Mouse (Mus musculus) NIH3T3 (cell line): ENCODE measurements at regions not wholly inside any gene's neighbourhood (a gene's known extent, or its start where the extent isn't known, plus 50 kb on each side); places are given as distances from the start of the nearest gene placed in this dataset.
"Not testable (repeated sequence)": the region's sequence is repeated elsewhere in the genome, so short reads cannot be mapped to it uniquely, and the experiment has no call there.

Experiments used
- DNase-seq: peaks from one replicate; pipeline ENCODE4 v3.0.0-alpha.2; 2012; ENCODE audit warnings: low read depth

DNA sequence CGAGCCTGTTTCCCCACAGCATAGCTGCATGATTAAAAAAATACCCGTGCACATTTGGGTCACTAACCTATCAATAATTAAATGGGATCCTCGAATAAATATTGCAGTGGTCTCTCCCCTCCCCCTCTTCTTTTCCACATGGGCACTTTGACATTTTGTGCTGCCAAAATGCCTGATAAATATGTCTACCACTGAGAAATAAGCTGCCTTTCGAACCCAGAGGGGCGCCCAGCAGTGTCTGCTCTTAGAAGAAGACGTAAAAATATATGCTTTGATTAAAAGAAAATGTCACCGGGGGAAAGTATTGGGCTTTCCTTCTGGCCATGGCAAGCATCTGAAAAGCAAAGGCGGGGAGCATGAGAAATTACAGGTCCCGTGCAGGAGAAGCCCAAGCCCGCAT lies 152.6 kb upstream of the Frmd4a start:
- no peak for DNase-seq

DNA sequence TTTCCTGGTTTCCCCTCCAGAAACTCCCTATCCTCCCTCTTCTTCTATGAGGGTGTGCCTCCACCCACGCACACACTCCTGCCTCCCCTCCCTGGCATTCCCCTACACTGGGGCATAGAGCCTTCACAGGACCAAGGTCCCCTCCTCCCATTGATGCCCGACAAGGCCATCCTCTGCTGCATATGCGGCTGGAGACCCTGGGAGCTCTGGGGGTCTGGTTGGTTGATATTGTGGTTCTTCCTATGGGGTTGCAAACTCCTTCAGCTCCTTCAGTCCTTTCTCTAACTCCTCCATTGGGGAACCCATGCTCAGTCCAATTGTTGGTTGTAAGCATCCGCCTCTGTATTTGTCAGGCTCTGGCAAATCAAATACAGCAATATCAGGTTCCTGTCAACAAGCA lies 150.8 kb upstream of the Frmd4a start:
- not testable (repeated sequence) for DNase-seq

DNA sequence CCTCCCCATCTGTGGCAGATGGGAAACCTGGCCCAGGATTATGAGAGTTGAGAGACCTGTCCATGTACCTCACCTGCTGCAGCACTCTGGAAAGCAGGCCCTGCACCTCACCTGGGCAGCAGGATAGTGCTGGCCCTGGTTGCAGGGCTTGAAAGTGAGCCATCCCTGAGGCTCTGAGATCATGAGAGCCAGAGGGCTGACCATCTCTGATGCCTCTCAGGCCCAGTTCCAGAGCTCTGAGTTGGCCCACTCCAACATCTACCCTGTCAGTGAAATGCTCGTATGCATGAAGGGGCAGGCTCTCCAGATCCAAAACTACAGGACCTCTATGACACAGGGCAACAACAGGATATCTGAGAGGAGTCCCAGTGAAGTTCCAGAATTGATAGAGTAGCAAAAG lies 147.8 kb upstream of the Frmd4a start:
- no peak for DNase-seq

DNA sequence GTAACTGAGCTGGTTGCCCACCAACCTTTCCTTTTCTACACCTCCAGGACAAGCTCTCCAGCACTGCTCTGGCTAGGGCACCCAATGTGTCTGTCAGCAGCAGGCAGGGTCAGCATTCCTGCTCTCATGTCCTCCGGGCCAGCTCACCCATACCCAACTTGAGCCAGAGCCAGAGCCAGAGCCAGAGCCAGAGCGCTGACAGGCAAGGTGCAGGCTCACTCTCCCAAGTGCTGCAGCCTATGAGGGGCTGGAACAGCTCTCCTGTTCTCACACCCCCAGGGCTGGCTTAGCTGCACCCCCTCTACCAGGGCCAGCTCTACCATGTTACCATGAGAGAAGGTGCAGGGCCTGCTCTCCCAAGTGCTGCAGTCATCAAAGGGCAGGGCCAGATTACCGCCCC lies 145.8 kb upstream of the Frmd4a start:
- no peak for DNase-seq

DNA sequence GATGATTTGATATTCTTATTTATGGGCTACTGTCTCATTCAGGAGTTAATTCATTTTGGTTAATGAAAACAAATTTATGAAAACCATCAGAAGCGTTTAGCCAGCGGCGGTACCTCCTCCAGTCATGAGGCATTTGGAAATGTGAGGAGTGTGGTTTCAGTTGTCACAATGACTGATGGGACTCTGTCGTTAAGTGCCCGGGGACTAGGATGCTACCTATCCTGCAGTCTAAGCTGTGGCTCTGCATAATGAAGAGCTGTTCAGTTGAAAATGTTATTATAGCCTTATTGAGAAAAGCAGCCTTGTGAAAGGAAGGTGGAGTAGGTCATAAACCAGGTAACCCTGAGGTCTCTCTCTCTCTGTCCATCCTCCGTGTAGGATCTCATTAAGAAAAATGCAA lies 130.5 kb upstream of the Frmd4a start:
- DNase-seq: no peak

DNA sequence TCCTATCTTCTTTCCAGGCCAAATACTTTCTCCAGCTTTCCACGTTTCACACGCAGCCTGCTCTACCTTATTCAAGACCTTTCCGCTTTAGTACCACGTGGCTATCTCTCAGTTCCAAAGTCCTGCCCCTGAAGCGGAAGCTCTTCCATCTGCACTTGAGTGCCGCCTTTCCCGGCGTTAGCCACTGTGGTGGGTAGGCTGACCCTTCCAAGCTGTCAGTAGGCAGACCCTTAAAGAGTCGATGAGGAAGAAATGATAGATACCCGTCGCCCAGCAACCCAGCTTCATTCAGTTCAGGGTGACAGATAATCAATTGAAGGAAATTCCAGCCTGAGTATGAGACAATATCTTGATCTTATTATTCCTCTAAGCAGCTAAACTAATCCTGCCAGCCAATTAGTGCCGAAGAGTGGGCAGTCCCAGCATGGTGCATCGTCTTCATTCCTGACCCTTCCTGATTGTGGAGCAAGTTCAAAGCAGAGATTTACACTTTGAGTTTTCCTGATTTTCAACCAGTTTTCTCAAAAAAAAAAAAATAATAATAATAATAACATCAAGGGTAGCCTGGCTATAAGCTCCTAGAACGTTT lies 129.6 kb upstream of the Frmd4a start:
- no peak for DNase-seq

DNA sequence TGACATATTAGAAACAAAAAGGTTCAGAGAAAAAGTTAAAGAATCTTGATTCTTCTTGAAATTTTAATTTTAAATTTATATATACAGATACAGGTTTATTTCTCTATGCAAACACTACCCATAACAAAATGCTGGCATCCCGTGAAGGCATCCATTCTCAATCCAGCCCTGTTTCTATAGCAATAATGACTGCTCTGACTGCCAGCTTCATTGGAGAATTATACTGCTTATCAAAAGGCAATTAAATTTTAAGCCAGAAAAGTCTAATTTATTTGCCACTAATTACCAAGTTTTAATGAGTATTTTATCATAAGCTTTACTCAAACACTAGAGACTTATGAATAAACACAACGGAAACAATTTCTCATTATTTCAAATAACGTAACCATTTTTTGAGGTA lies 128.1 kb upstream of the Frmd4a start:
- no peak for DNase-seq

DNA sequence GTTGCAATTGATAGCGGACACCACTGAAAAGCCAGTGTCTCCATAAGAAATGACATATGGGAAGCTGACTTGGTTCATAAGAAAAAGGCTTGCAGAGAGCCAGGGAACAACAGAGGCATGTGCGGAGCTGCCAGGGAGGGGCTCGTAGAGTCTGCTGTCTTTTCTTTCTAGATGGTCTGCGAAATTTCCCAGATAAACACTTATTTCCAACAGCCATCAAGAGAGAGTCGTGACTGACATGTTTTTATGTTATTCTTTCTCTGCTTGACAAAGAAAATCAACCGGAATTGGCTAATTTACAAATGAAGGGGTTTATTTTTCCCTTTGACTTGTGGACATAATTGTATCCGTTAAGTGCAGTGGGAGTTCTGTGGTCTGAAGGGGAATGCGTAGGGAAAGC lies 127.1 kb upstream of the Frmd4a start:
- DNase-seq: no peak

DNA sequence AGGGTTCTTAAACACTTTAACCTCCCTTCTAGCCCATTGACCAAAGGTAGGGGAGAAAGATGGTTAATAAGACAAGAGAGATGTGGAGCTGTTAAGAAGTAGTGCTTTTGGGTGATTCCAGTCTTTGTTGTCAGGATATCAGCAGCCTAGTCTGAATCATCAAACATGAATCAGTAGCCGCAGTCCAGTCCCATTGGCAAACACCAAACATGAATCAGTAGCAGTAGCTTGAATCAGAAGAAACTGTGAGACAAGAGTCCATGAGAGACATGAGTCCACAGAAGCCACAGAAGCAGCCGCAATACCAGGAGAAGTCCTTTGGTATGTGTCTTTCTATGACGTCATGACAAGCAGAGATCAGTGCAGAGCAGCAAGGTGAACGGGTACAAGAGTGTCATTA lies 110.5 kb upstream of the Frmd4a start:
- no peak for DNase-seq

DNA sequence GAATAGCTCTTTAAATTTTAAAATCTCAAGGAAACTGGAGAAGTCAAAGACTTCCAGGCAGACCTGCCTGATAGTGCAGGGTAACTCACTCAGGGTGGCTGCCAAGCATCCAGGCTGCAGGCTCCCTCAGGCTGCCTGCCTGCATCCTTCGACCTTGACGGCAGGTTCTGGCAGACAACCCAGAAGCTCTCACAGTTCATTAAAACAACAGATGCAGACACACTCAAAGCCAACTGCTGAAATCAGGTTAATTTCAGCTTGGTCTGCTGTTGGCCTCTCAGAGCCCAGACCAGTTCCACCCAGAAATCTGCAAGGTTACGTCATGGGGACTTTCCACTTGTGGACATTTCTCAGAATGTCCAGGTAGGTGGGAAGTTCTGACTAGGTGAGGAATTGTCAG lies 109.3 kb upstream of the Frmd4a start:
- no peak for DNase-seq

DNA sequence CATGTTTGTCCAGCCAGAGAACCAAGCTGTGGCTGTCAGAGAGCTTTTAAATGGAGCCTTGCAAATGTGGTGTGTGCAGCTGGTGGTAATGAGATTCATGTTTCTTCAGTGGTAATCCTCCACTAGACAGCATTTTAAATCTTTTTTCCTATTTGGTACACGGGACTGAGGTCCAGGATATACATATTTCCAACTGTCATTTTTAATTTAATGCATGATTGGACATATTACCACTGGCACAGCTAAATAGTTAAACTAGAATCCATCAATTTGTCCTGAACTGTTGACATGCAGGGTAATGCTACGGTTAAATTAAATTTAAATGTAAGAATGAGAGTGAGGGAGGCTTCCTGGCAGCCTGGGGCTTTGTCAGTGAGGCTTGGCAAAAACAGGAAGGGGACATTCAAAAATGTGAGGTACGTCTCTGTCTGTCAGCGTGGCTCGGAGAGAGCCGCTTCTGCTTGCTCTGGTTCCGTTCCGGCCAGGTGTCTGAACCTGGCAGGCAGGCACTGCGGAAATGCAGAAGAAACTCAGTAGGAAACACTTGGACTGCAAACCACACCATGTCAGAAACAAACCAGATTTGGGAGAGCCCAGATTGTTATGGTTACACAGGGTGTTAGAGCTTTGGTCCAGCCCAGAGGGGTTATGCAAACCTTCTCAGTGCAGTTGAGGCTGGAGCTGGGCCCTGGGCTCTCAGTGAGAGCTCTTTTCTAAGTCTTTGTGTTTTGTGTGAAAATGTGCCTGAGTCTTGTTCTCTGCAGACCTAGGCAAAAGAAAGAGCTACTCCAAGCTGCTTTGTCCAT lies 107.2 kb upstream of the Frmd4a start:
- DNase-seq: no peak

DNA sequence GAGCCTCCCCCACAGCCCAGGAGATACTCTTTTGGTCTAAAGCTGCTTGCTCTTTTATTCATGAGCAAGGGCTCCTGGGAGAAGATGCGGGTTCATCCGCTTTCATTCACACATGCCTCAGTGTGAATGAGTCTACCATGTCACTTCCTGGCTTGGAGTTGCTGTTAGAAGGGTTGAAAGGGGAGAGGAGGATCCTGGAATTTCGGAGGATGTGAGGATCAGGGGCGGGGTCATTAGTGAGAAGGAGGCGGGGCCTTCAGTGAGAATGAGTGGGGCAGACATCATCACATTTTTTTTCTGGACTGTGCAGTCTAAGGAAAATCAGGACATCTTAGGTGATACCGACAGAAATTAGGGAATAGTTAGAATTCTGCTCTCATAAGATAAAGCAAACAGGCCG lies 102.4 kb upstream of the Frmd4a start:
- DNase-seq: no peak

DNA sequence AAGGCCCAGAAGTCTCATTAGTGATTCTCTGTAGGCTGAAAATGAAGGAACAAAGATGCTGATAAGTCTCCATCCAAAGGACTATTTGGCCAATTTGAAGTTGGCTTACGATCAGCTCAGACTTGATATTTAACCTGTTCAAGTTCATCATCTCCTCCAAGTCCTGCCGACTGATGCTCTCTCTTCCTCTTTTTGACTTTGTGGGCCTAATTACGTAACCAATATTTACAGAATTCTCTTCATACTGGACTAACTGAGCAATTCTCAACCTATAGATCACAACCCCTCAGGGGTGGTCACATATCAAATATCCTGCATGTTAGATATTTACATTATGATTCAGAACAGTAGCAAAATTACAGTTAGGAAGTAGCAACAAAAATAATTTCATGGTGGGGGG lies 101.2 kb upstream of the Frmd4a start:
- no peak for DNase-seq

DNA sequence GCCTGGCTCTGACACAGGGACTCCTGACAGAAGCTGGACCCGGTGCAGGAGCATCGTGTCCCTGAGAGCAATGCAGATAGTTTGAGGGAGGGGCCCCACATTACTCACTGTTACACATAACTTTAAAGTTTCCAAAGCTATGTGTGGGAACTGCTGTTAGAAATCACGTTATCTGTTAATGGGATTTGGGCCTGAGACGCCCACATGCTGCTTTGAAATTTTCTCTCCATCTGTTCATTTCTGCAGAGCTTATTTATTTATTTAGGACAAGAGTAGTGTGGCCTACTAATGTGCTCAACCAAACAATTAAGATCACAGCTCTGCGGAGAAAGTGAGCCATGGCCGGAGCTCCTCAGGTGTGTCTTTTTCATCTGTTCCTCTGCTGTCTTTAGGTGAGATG lies 99.4 kb upstream of the Frmd4a start:
- DNase-seq: no peak

DNA sequence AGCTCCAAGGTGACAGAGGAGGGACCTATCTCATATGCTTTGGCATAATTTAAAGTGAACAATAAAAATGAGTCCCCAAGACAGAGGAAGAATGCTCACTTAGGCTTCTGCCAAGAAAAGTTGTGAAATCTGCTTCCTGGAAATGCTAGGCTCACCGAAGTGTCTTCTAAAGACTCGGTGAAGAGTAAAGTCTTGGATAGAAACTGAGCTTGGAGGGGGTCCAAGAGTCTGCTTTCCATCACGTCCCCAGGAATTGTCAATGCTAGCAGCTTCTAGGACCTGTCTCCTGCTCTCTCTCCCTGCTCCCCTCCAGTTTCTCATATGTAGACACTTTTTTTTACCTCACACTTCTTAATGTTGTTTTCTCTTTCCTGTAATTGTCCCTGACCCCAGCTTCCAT lies 97.6 kb upstream of the Frmd4a start:
- DNase-seq: no peak

DNA sequence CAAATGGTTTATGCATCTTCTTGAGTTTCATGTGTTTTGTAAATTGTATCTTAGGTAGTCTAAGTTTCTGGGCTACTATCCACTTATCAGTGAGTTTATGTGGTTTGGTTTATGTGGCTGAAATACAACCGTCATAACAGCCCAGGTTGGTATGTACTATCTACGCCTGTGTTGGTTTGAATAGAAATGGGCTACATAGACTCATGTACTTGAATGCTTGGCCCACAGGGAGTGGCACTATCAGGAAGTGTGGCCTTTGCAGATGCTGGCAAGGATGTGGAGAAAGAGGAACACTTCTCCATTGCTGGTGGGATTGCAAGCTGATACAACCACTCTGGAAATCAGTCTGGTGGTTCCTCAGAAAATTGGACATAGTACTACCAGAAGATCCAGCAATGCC lies 96.4 kb upstream of the Frmd4a start:
- DNase-seq: not testable (repeated sequence)

DNA sequence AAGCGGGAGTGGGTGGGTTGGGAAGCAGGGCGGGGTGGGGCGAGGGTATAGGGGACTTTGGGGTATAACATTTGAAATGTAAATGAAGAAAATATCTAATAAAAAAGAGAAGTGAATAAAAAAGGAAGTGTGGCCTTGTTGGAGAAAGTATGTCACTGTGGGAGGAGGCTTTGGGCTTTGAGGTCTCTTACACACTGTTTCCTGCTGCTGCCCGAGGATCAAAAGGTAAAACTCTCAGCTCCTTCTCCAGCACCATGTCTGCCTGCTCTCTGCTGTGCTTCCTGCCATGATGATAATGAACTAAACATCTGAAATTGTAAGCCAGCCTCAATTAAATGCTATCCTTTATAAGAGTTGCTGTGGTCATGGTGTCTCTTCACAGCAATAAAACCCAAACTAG lies 94.8 kb upstream of the Frmd4a start:
- no peak for DNase-seq

DNA sequence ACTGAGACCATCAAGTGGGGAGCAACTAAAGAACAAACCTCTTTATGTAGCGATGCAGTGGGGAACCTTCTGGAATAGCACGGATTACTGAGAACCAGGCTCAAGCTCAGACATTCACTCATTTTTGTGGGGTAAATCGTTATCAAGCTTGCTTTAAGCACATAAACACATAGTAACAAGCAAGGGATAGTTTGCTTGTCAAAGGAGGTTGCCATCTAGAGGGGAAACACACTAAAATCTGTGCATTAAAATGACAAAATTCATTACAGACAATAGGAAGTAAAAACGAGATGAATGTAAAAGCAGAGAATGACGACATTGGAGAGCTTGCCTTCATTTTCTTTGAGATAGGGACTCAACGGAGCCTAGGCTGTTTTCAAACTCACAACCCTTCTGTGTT lies 92.8 kb upstream of the Frmd4a start:
- no peak for DNase-seq

DNA sequence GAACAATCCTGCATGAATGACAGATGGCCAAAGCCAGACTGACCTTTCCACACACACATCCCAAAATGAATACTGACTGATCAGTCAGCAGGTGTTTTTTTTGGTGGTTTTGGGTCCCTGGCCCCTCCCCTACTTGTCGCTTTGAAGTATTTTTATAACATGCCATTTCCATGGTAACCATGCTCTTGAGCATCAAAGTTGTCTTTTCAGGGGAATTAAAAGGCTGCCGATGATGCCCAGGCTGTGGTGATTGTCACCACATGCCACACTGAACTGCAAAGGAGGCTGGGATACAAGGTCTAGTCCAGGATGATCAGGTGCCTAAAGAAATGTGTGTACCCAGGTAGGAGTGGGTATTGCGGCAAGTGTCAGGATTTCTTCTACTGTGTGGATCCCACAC lies 92.3 kb upstream of the Frmd4a start:
- DNase-seq: no peak

DNA sequence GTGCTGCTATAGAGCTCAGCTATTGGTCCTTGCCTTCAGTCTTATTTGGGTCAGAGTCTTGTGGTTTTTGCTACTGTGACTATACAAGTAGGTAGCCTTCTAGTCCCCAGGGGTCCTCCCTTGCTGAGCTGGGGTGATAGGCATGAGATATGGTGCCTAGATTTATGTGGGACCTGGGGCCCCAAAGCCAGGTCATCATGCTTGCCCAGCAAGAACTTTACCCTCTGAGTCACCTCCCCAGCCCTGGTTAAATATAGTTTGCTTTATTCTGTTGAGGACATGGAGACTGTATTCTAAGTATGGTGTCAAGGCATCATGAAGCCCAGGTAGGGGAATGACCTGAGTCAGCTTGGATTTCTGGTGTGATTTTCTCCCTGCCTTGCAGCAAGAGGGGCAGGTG lies 91.4 kb upstream of the Frmd4a start:
- DNase-seq: no peak

DNA sequence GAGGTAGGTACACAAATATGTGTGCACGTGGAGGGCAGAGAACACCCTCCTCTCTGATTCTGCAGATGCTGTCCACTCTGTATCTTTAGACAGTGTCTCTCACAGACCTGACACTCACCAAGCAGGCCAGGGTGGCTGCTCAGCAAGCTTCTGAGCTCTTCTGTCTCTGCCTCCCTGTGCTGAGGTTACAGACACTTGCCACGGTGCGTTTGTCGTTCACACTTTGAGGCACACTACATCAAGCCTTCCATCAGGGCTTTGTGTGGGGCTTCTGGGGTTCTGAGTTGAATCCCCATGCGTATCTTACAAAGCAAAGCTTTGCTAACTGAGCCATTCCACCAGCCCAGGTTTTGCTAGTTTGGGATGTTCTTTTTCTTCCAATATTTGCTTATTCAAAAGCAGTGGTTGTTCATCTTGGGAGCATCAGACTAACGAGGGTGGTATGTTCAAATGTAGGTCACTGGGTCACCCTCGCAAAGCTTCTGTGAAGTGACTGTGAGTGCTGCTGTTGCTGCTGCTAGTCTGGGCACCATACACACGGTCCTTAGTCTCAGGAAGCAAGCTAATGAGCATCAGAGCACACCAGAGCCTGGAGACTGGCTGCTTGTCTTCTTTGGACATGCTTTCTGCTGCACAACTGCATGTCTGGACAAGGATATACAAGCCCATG lies 90.2 kb upstream of the Frmd4a start:
- no peak for DNase-seq

DNA sequence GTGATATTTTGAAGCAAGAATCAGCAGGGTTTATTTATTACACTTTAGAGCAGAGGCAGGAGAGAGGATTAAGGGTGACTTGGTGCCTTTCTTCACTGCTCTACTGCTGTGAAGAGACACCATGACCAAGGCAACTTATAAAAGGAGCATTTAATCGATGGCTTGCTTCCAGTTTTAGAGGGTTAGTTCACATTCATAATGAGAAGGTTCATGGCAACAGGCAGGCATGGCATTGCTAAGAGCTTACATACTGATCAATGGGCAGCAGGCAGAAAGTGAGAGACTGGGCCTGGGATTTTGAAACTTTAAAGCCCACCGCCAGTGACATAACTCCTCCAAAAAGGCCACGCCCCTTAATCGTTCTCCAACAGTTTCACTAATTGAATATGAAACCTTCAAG lies 89.7 kb upstream of the Frmd4a start:
- no peak for DNase-seq

DNA sequence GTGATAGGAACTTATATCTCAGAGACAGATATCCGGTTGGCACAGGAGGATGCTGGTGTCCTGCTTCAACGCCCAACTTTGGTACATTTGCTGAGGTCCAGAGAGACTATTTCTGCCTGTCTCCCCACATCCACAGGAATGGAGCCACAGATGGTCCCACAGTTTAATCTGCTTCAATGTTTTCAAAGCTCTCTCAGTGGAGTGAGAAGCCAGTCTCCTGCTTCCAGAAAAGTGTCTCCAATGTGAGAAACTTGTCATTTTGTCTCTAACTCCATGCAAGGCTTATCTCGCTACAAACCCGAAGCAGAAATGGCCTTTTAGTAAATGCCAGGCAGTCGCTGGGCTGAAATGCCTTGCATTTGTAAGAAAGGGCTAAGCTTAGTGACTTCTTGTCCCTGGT lies 86.9 kb upstream of the Frmd4a start:
- no peak for DNase-seq

DNA sequence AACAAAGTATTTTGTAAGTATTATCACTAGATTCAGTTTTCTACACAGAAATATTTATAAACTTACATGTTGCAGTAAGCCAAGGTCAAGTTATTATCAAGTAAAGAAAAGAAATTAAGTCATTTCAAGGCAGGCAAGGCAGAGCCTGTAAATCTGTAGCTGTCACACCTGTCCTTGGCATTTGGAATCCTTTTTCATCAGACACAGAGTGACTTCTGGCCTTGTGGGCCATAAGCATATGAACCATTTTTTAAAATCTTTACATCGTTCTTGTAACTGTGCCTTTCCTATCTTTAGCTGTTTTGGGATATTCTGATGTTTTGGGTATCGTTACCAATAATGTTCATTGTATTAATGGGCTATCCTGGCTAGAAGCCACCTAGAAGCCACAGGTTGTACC lies 76.7 kb upstream of the Frmd4a start:
- no peak for DNase-seq
